Mouse (Mus musculus) liver, embryonic 15.5 days (tissue): ENCODE measurements around the gene Arih1. TPM values are rescaled to one million over a fixed set of nuclear protein-coding genes. Genes with fewer than 3 reads are reported as not detected.

Experiments
- ATAC-seq: fragments of 200-750 bp; cut with Nextera tagmentation; 2 replicates; pipeline ENCODE4 v1.8.0; 2017; ENCODE audit warnings: moderate number of reproducible peaks, mild to moderate bottlenecking, moderate library complexity; ENCODE audit not compliant: insufficient read depth
- H3K27ac ChIP-seq: fragments of 300-500 bp; sonication (generic); replicated peaks from 2 replicates; pipeline ENCODE4 v1.5.1; 2015; ENCODE audit warnings: mild to moderate bottlenecking, inconsistent platforms
- H3K27me3 ChIP-seq: fragments of 300-500 bp; sonication (generic); 2 replicates; pipeline ENCODE4 v1.6.1; 2015; ENCODE audit warnings: mild to moderate bottlenecking, inconsistent platforms
- H3K36me3 ChIP-seq: fragments of 300-500 bp; sonication (generic); replicated peaks from 2 replicates; pipeline ENCODE4 v1.6.1; 2015; ENCODE audit warnings: moderate library complexity, mild to moderate bottlenecking, inconsistent platforms
- H3K4me1 ChIP-seq: fragments of 300-500 bp; sonication (generic); replicated peaks from 2 replicates; pipeline ENCODE4 v1.6.1; 2015; ENCODE audit warnings: inconsistent platforms
- H3K4me2 ChIP-seq: fragments of 300-500 bp; sonication (generic); 2 replicates; pipeline ENCODE4 v1.6.1; 2015; ENCODE audit warnings: moderate library complexity, mild to moderate bottlenecking, inconsistent platforms
- H3K4me3 ChIP-seq: fragments of 300-500 bp; sonication (generic); replicated peaks from 2 replicates; pipeline ENCODE4 v1.5.1; 2015; ENCODE audit warnings: mild to moderate bottlenecking, inconsistent platforms
- H3K9ac ChIP-seq: fragments of 300-500 bp; sonication (generic); 2 replicates; pipeline ENCODE4 v1.6.1; 2015; ENCODE audit warnings: moderate library complexity, mild to moderate bottlenecking, inconsistent platforms
- H3K9me3 ChIP-seq: fragments of 300-500 bp; sonication (generic); replicated peaks from 2 replicates; pipeline ENCODE4 v1.6.1; 2016; ENCODE audit warnings: inconsistent platforms
- WGBS: fragments of 180-500 bp; shearing (Covaris S2); methylation state at CpG from one replicate; pipeline ENCODE4 v1.1.7; 2015; ENCODE audit warnings: mixed read lengths; ENCODE audit not compliant: insufficient replicate concordance; 5-methylcytosine and 5-hydroxymethylcytosine counted together
- polyA plus RNA-seq: library from polyadenylated mRNA; unstranded; fragments of >200 nt; fragmentation: Nextera tagmentation; extraction: Ambion mirVana; gene quantifications from 2 replicates; pipeline ENCODE4 v1.2.1, GENCODE M21; 2015

Gene Arih1
- polyA plus RNA-seq, 1 experiment from 2014 or later = 6.5 TPM

GRCm38 (mm10) chr9:59469446-59469845 lies 17.0 kb downstream of the Arih1 start:
- no peak overlapping the region for H3K27ac ChIP-seq
- H3K9me3 ChIP-seq = no peaks in the 10 kb centered on the region
- H3K27me3 ChIP-seq = no peaks in the 10 kb centered on the region
- peaks cover 5% of the 10 kb centered on the region; the same call in 1 of the 2 replicates for H3K4me1 ChIP-seq
- H3K4me2 ChIP-seq = no peak overlapping the region
- WGBS = 63% methylated on average over 1 of the region's 1 CpGs
- no peak overlapping the region for H3K4me3 ChIP-seq
- H3K36me3 ChIP-seq = peaks cover 14% of the 10 kb centered on the region; the same call in 1 of the 2 replicates
- H3K9ac ChIP-seq = no peak overlapping the region
- ATAC-seq = no peak

GRCm38 (mm10) chr9:59464293-59464692 lies 22.1 kb downstream of the Arih1 start:
- Histone ChIP-seq H3K9ac (no peak overlapping the region), H3K4me1 (0 out of 2 replicates have a peak, but pooled peaks cover 8% of the 10 kb centered on the region), H3K27ac (no peak overlapping the region), H3K9me3 (no peaks in the 10 kb centered on the region), H3K36me3 (0 out of 2 replicates have a peak, but pooled peaks cover 3% of the 10 kb centered on the region), H3K27me3 (no peaks in the 10 kb centered on the region), H3K4me2 (no peak overlapping the region), H3K4me3 (no peak overlapping the region)
- WGBS = 86% methylated on average over 1 of the region's 1 CpGs
- no peak for ATAC-seq

GRCm38 (mm10) chr9:59458997-59459510 lies 27.4 kb downstream of the Arih1 start:
- Histone ChIP-seq H3K9me3 (no peaks in the 10 kb centered on the region), H3K4me1 (peaks cover 42% of the 10 kb centered on the region), H3K27ac (no peak overlapping the region), H3K4me2 (no peak overlapping the region), H3K9ac (no peak overlapping the region), H3K4me3 (no peak overlapping the region), H3K36me3 (0 out of 2 replicates have a peak, but pooled peaks cover 8% of the 10 kb centered on the region), H3K27me3 (no peaks in the 10 kb centered on the region)
- no peak for ATAC-seq
- 70% methylated on average over 4 of the region's 4 CpGs for WGBS

- no peak overlapping the region for H3K4me3 ChIP-seq
- 35% methylated on average over 1 of the region's 1 CpGs for WGBS
- 0 out of 2 replicates have a peak, but pooled peaks cover 5% of the 10 kb centered on the region for H3K36me3 ChIP-seq
Observed at GRCm38 (mm10) chr9:59458416-59458815, 28.0 kb downstream of the Arih1 start.

DNA sequence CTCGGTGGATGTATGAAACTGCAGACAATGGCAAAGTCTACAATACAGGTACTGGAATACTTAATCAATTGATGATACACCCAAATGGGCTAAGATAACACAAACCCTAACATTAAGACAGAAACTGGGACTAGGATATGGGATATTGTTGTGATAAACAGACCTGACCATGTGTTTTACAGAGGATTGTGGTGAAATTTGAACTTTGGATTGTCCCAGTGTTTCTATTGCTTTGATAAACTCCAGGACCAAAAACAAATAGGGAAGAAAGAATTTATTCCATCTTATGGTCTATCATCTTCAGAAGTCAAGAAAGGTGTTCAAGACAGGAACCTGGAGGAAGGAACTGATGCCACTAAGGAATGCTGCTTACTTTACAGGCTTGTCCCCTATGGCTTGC lies 28.7 kb downstream of the Arih1 start:
- Histone ChIP-seq H3K4me2 (no peak overlapping the region), H3K4me1 (peaks cover 42% of the 10 kb centered on the region), H3K9me3 (no peaks in the 10 kb centered on the region), H3K36me3 (0 out of 2 replicates have a peak, but pooled peaks cover 7% of the 10 kb centered on the region), H3K27ac (no peak overlapping the region), H3K27me3 (no peaks in the 10 kb centered on the region), H3K4me3 (no peak overlapping the region), H3K9ac (no peak overlapping the region)
- no peak for ATAC-seq
- 79% methylated on average over 1 of the region's 1 CpGs for WGBS

More at GRCm38 (mm10) chr9:59458416-59458815, 28.0 kb downstream of the Arih1 start:
- H3K4me1 ChIP-seq = peaks cover 42% of the 10 kb centered on the region
- no peaks in the 10 kb centered on the region for H3K27me3 ChIP-seq
- no peak overlapping the region for H3K9ac ChIP-seq
- no peak overlapping the region for H3K4me2 ChIP-seq
- no peak overlapping the region for H3K27ac ChIP-seq
- H3K9me3 ChIP-seq = no peaks in the 10 kb centered on the region
- no peak for ATAC-seq

DNA sequence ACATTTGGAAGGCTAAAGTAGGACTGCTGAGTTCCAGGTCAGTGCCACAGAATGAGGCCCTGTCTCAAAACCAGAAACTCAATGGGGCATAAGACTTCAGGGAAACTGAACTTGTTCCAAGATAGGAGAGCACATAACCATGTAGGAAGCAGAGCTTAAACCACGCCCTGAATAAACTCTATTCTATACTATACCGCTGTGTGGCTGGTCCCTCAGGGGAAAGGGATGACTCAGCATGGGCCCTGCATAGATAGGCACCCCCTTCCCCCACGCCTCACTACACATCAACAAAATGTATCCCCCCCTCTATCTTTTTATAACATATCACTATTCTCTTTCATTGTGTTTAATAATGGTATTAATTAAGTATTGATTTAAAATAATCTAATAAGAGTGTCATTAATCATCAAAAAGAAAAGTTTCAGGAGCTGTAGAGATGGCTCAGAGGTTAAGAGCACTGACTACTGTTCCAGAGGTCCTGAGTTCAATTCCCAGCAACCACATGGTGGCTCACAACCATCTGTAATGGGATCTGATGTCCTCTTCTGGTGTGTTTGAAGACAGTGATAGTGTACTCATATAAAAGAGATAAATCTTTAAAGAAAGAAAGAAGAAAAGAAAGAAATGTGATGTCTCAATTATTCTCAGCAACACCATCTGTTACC lies 30.9 kb downstream of the Arih1 start:
- ATAC-seq = peak; percentile 99
- H3K36me3 ChIP-seq = peaks cover 15% of the 10 kb centered on the region; the same call in 1 of the 2 replicates
- no peaks in the 10 kb centered on the region for H3K9me3 ChIP-seq
- H3K9ac ChIP-seq = no peak overlapping the region
- peak overlapping the region; percentile 77 for H3K27ac ChIP-seq
- no peaks in the 10 kb centered on the region for H3K27me3 ChIP-seq
- H3K4me3 ChIP-seq = no peak overlapping the region
- 17% methylated on average over 3 of the region's 3 CpGs for WGBS
- peak overlapping the region; percentile 37; the same call in 1 of the 2 replicates for H3K4me2 ChIP-seq
- peaks cover 42% of the 10 kb centered on the region for H3K4me1 ChIP-seq

DNA sequence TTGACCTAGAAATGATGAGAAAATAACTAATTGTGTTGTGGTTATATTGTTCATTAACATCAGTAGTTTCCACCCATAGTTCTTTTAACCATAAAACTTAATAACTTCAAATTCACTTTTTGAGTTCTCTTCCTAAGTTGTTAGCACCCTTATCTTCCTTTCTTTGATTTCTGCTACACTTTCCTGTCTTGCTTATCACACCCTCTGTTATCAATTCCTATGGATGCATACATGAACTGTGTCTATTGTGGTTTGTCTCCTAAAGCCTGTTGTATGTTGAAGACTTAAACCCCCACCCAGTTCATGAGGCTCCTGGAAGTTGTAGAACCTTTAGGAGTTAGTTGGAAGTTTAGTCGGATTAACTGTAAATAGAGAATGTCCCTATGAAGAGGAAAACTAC lies 52.7 kb downstream of the Arih1 start:
- H3K36me3 ChIP-seq = peaks cover 19% of the 10 kb centered on the region
- H3K27me3 ChIP-seq = no peaks in the 10 kb centered on the region
- no peak overlapping the region for H3K9ac ChIP-seq
- H3K9me3 ChIP-seq = no peaks in the 10 kb centered on the region
- H3K4me2 ChIP-seq = no peak overlapping the region
- ATAC-seq = no peak
- H3K27ac ChIP-seq = no peak overlapping the region
- H3K4me3 ChIP-seq = no peak overlapping the region
- H3K4me1 ChIP-seq = 0 out of 2 replicates have a peak, but pooled peaks cover 4% of the 10 kb centered on the region
- 76% methylated on average over 1 of the region's 1 CpGs for WGBS

GRCm38 (mm10) chr9:59431626-59432025 lies 54.8 kb downstream of the Arih1 start:
- Histone ChIP-seq H3K36me3 (peaks cover 25% of the 10 kb centered on the region), H3K4me3 (no peak overlapping the region), H3K4me1 (0 out of 2 replicates have a peak, but pooled peaks cover 4% of the 10 kb centered on the region), H3K27ac (no peak overlapping the region), H3K9me3 (no peaks in the 10 kb centered on the region), H3K27me3 (no peaks in the 10 kb centered on the region), H3K4me2 (no peak overlapping the region), H3K9ac (no peak overlapping the region)
- no peak for ATAC-seq
- whole genome bisulfite sequencing = 90% methylated on average over 2 of the region's 2 CpGs

- H3K9me3 ChIP-seq = no peaks in the 10 kb centered on the region
- no peak overlapping the region for H3K27ac ChIP-seq
- ATAC-seq = no peak
- 75% methylated on average over 6 of the region's 6 CpGs for WGBS
- H3K4me3 ChIP-seq = no peak overlapping the region
- H3K36me3 ChIP-seq = peaks cover 10% of the 10 kb centered on the region; the same call in 1 of the 2 replicates
- no peaks in the 10 kb centered on the region for H3K27me3 ChIP-seq
- H3K9ac ChIP-seq = no peak overlapping the region
- no peaks in the 10 kb centered on the region for H3K4me1 ChIP-seq
- H3K4me2 ChIP-seq = no peak overlapping the region
Observed at GRCm38 (mm10) chr9:59420487-59420886, 65.9 kb downstream of the Arih1 start.

- H3K4me2 ChIP-seq = no peak overlapping the region
- ATAC-seq = no peak
- H3K27ac ChIP-seq = no peak overlapping the region
- H3K4me1 ChIP-seq = no peaks in the 10 kb centered on the region
- peaks cover 52% of the 10 kb centered on the region for H3K36me3 ChIP-seq
- H3K4me3 ChIP-seq = no peak overlapping the region
- H3K9ac ChIP-seq = no peak overlapping the region
- WGBS = 80% methylated on average over 1 of the region's 1 CpGs
- H3K9me3 ChIP-seq = no peaks in the 10 kb centered on the region
- H3K27me3 ChIP-seq = no peaks in the 10 kb centered on the region
Observed at GRCm38 (mm10) chr9:59407271-59407670, 79.1 kb downstream of the Arih1 start.

DNA sequence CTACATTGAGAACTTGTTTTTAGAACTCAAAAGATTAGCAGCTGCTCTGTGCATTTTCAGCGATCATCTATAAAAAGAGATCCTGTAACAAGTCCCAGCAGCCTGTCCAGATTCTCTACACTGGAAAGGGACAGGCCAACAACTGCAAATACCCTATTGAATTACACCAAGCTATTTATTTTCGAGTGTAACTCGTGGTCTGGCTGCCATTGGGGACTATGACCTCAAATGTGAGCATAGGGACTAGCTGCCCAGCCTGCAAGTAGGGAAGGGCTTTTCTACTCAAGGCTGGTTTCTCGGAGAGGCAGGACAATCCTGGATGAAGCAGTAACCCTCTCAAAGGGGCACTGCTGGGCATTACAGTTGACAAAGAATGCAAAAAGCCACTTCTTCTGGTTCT lies 97.3 kb downstream of the Arih1 start:
- H3K36me3 ChIP-seq = peaks cover 35% of the 10 kb centered on the region
- H3K27me3 ChIP-seq = no peaks in the 10 kb centered on the region
- no peak overlapping the region for H3K9ac ChIP-seq
- no peak overlapping the region for H3K4me3 ChIP-seq
- H3K27ac ChIP-seq = no peak overlapping the region
- no peaks in the 10 kb centered on the region for H3K9me3 ChIP-seq
- H3K4me1 ChIP-seq = no peaks in the 10 kb centered on the region
- WGBS = 70% methylated on average over 4 of the region's 4 CpGs
- H3K4me2 ChIP-seq = no peak overlapping the region
- no peak for ATAC-seq
